Mouse (Mus musculus) kidney, adult 2 months (tissue): ENCODE results near the gene Hoxd1.

Experiments used
- CTCF ChIP-seq: fragments of 200-500 bp; conservative IDR thresholded peaks from 2 replicates; pipeline ENCODE4 v1.5.1; 2011; ENCODE audit warnings: low read depth, mild to moderate bottlenecking, control low read depth, low read length, moderate library complexity, mixed read lengths; ENCODE audit not compliant: insufficient read depth, insufficient read length
- POLR2A ChIP-seq: fragments of 200-500 bp; IDR thresholded peaks from one replicate; pipeline ENCODE4 v1.6.1; 2011; ENCODE audit warnings: low read depth, low read length, control low read depth

GRCm38 (mm10) chr2:74760146-74760545 lies 2.6 kb upstream of the Hoxd1 start:
- TF ChIP-seq POLR2A (no peak), CTCF (no peak)
